Mouse (Mus musculus): Measurements from ENCODE around the gene Syt12. TPM values are rescaled to one million over a fixed set of nuclear protein-coding genes. Genes with fewer than 3 reads are reported as not detected.
A peak's percentile ranks its signal among the peaks of the same experiment; 100 is the strongest.

Syt12 gene
- polyA plus RNA-seq (2014; fragmentation: Nextera tagmentation; extraction: Ambion mirVana), result 0.26 and 0.27 TPM in 2 replicates

GRCm38 (mm10) chr19:4477345-4478189 is at the start of gene Syt12:
Gene Syt12, minus strand, starts transcription at chr19:4477447.
- H3K9ac ChIP-seq (ENCODE audit: low read depth, low read length), result peak within 1 kb of the TSS; percentile 46; the same call in 1 of the 2 replicates
- DNase-seq (ENCODE audit: low spot score) (no peak), ATAC-seq (replicated peaks; ENCODE audit: low FRiP score) (no peak)
- peak within 1 kb of the TSS; percentile 52 for H3K4me3 ChIP-seq (ENCODE audit: low read depth, low read length)
- H3K27me3 ChIP-seq (replicated peaks; ENCODE audit: control insufficient read depth, insufficient read depth, low read length), result peaks cover 57% of the 10 kb centered on the region
- H3K9me3 ChIP-seq (ENCODE audit: control insufficient read depth, low read length), result no peaks in the 10 kb centered on the region
- 26% methylated on average over 21 of the region's 21 CpGs for WGBS
- H3K4me1 ChIP-seq (replicated peaks; ENCODE audit: control insufficient read depth, insufficient read depth, low read length), result 0 out of 2 replicates have a peak, but pooled peaks cover 2% of the 10 kb centered on the region
- no peak within 1 kb of the TSS for H3K27ac ChIP-seq (ENCODE audit: low read depth, low read length)
- no peaks in the 10 kb centered on the region for H3K36me3 ChIP-seq (ENCODE audit: control insufficient read depth, insufficient read depth, low read length)
- H3K4me2 ChIP-seq, result peak within 1 kb of the TSS; percentile 80

GRCm38 (mm10) chr19:4521426-4522050 is 44.3 kb upstream of the Syt12 start:
- DNase-seq (ENCODE audit: low spot score) (no peak), ATAC-seq (replicated peaks; ENCODE audit: low FRiP score) (no peak)
- Histone ChIP-seq H3K4me3 (ENCODE audit: low read depth, low read length) (no peak overlapping the region), H3K9ac (ENCODE audit: low read depth, low read length) (no peak overlapping the region), H3K9me3 (ENCODE audit: control insufficient read depth, low read length) (no peaks in the 10 kb centered on the region), H3K4me2 (no peak overlapping the region), H3K4me1 (replicated peaks; ENCODE audit: control insufficient read depth, insufficient read depth, low read length) (no peaks in the 10 kb centered on the region), H3K27ac (ENCODE audit: low read depth, low read length) (no peak overlapping the region), H3K36me3 (ENCODE audit: control insufficient read depth, insufficient read depth, low read length) (no peaks in the 10 kb centered on the region), H3K27me3 (replicated peaks; ENCODE audit: control insufficient read depth, insufficient read depth, low read length) (no peaks in the 10 kb centered on the region)
- 83% methylated on average over 3 of the region's 3 CpGs for WGBS

- 57% methylated on average over 1 of the region's 1 CpGs for WGBS
- Histone ChIP-seq H3K27ac (ENCODE audit: low read depth, low read length) (no peak overlapping the region), H3K27me3 (replicated peaks; ENCODE audit: control insufficient read depth, insufficient read depth, low read length) (no peaks in the 10 kb centered on the region), H3K9ac (ENCODE audit: low read depth, low read length) (no peak overlapping the region), H3K4me1 (replicated peaks; ENCODE audit: control insufficient read depth, insufficient read depth, low read length) (0 out of 2 replicates have a peak, but pooled peaks cover 4% of the 10 kb centered on the region), H3K9me3 (ENCODE audit: control insufficient read depth, low read length) (no peaks in the 10 kb centered on the region), H3K4me3 (ENCODE audit: low read depth, low read length) (no peak overlapping the region), H3K36me3 (ENCODE audit: control insufficient read depth, insufficient read depth, low read length) (no peaks in the 10 kb centered on the region), H3K4me2 (no peak overlapping the region)
- ATAC-seq (replicated peaks; ENCODE audit: low FRiP score) (no peak), DNase-seq (ENCODE audit: low spot score) (no peak)
Measured at GRCm38 (mm10) chr19:4517483-4517882, 40.2 kb upstream of the Syt12 start.

GRCm38 (mm10) chr19:4516288-4516687 is 39.0 kb upstream of the Syt12 start:
- H3K9me3 ChIP-seq (ENCODE audit: control insufficient read depth, low read length), result no peaks in the 10 kb centered on the region
- H3K27ac ChIP-seq (ENCODE audit: low read depth, low read length), result no peak overlapping the region
- H3K4me2 ChIP-seq, result no peak overlapping the region
- 0 out of 2 replicates have a peak, but pooled peaks cover 3% of the 10 kb centered on the region for H3K27me3 ChIP-seq (replicated peaks; ENCODE audit: control insufficient read depth, insufficient read depth, low read length)
- H3K4me1 ChIP-seq (replicated peaks; ENCODE audit: control insufficient read depth, insufficient read depth, low read length), result 0 out of 2 replicates have a peak, but pooled peaks cover 7% of the 10 kb centered on the region
- H3K36me3 ChIP-seq (ENCODE audit: control insufficient read depth, insufficient read depth, low read length), result no peaks in the 10 kb centered on the region
- H3K4me3 ChIP-seq (ENCODE audit: low read depth, low read length), result no peak overlapping the region
- DNase-seq (ENCODE audit: low spot score), result no peak
- no peak for ATAC-seq (replicated peaks; ENCODE audit: low FRiP score)
- no peak overlapping the region for H3K9ac ChIP-seq (ENCODE audit: low read depth, low read length)
- WGBS, result 66% methylated on average over 2 of the region's 2 CpGs

- H3K9me3 ChIP-seq (ENCODE audit: control insufficient read depth, low read length), result no peaks in the 10 kb centered on the region
- no peak for DNase-seq (ENCODE audit: low spot score)
Measured at GRCm38 (mm10) chr19:4515746-4516145, 38.5 kb upstream of the Syt12 start.

GRCm38 (mm10) chr19:4513236-4513858 is 36.1 kb upstream of the Syt12 start:
- H3K4me2 ChIP-seq, result no peak overlapping the region
- no peaks in the 10 kb centered on the region for H3K36me3 ChIP-seq (ENCODE audit: control insufficient read depth, insufficient read depth, low read length)
- 60% methylated on average over 4 of the region's 4 CpGs for WGBS
- 0 out of 2 replicates have a peak, but pooled peaks cover 3% of the 10 kb centered on the region for H3K27me3 ChIP-seq (replicated peaks; ENCODE audit: control insufficient read depth, insufficient read depth, low read length)
- no peak overlapping the region for H3K27ac ChIP-seq (ENCODE audit: low read depth, low read length)
- ATAC-seq (replicated peaks; ENCODE audit: low FRiP score) (no peak), DNase-seq (ENCODE audit: low spot score) (no peak)
- no peak overlapping the region for H3K4me3 ChIP-seq (ENCODE audit: low read depth, low read length)
- no peak overlapping the region for H3K9ac ChIP-seq (ENCODE audit: low read depth, low read length)
- H3K9me3 ChIP-seq (ENCODE audit: control insufficient read depth, low read length), result no peaks in the 10 kb centered on the region
- H3K4me1 ChIP-seq (replicated peaks; ENCODE audit: control insufficient read depth, insufficient read depth, low read length), result peaks cover 12% of the 10 kb centered on the region; the same call in 1 of the 2 replicates

More at GRCm38 (mm10) chr19:4515746-4516145, 38.5 kb upstream of the Syt12 start:
- no peak for ATAC-seq (replicated peaks; ENCODE audit: low FRiP score)
- WGBS, result 62% methylated on average over 2 of the region's 2 CpGs
- Histone ChIP-seq H3K27me3 (replicated peaks; ENCODE audit: control insufficient read depth, insufficient read depth, low read length) (0 out of 2 replicates have a peak, but pooled peaks cover 3% of the 10 kb centered on the region), H3K4me1 (replicated peaks; ENCODE audit: control insufficient read depth, insufficient read depth, low read length) (peaks cover 12% of the 10 kb centered on the region; the same call in 1 of the 2 replicates), H3K4me3 (ENCODE audit: low read depth, low read length) (no peak overlapping the region), H3K27ac (ENCODE audit: low read depth, low read length) (no peak overlapping the region), H3K36me3 (ENCODE audit: control insufficient read depth, insufficient read depth, low read length) (no peaks in the 10 kb centered on the region), H3K9ac (ENCODE audit: low read depth, low read length) (no peak overlapping the region), H3K4me2 (no peak overlapping the region)

- H3K9ac ChIP-seq (ENCODE audit: low read depth, low read length), result peak overlapping the region; percentile 53
- 11% methylated on average over 13 of the region's 13 CpGs for WGBS
- DNase-seq (ENCODE audit: low spot score) (no peak), ATAC-seq (replicated peaks; ENCODE audit: low FRiP score) (no peak)
- 0 out of 2 replicates have a peak, but pooled peaks cover 3% of the 10 kb centered on the region for H3K27me3 ChIP-seq (replicated peaks; ENCODE audit: control insufficient read depth, insufficient read depth, low read length)
- H3K36me3 ChIP-seq (ENCODE audit: control insufficient read depth, insufficient read depth, low read length), result no peaks in the 10 kb centered on the region
- H3K9me3 ChIP-seq (ENCODE audit: control insufficient read depth, low read length), result no peaks in the 10 kb centered on the region
- peaks cover 12% of the 10 kb centered on the region; the same call in 1 of the 2 replicates for H3K4me1 ChIP-seq (replicated peaks; ENCODE audit: control insufficient read depth, insufficient read depth, low read length)
- peak overlapping the region; percentile 77 for H3K4me2 ChIP-seq
- H3K27ac ChIP-seq (ENCODE audit: low read depth, low read length), result no peak overlapping the region
- peak overlapping the region; percentile 72 for H3K4me3 ChIP-seq (ENCODE audit: low read depth, low read length)
Measured at GRCm38 (mm10) chr19:4511116-4511841, 34.0 kb upstream of the Syt12 start.

Data from liver, embryonic 11.5 days (tissue).